Mouse (Mus musculus) c-Kit-positive CD71-positive TER-119-positive erythroid progenitor cells, embryonic 14.5 days (primary cell): Measurements from ENCODE around the gene Fbxw8.

Source experiments
- DNase-seq: peaks from one replicate; pipeline ENCODE4 v3.0.0-alpha.2; 2013; ENCODE audit warnings: low spot score

The Fbxw8 gene

GRCm38 (mm10) chr5:118155565-118155947 lies 292 bp upstream of the Fbxw8 start:
- DNase-seq, result no peak

- DNase-seq, result no peak
These were observed 5.6 kb downstream of the Fbxw8 start for GRCm38 (mm10) chr5:118149711-118150110.

GRCm38 (mm10) chr5:118147264-118147663 lies 8.0 kb downstream of the Fbxw8 start:
- DNase-seq, result no peak

- DNase-seq, result no peak
These were observed 9.1 kb downstream of the Fbxw8 start for GRCm38 (mm10) chr5:118145999-118146679.

GRCm38 (mm10) chr5:118145458-118145857 lies 9.8 kb downstream of the Fbxw8 start:
- DNase-seq, result no peak

GRCm38 (mm10) chr5:118144770-118145169 lies 10.5 kb downstream of the Fbxw8 start:
- DNase-seq, result no peak

GRCm38 (mm10) chr5:118144327-118144726 lies 10.9 kb downstream of the Fbxw8 start:
- no peak for DNase-seq

- DNase-seq, result no peak
These were observed 11.8 kb downstream of the Fbxw8 start for GRCm38 (mm10) chr5:118143211-118144026.

- DNase-seq, result no peak
These were observed 12.8 kb downstream of the Fbxw8 start for GRCm38 (mm10) chr5:118142471-118142870.

GRCm38 (mm10) chr5:118139630-118140029 lies 15.6 kb downstream of the Fbxw8 start:
- DNase-seq, result no peak

GRCm38 (mm10) chr5:118136391-118136790 lies 18.9 kb downstream of the Fbxw8 start:
- no peak for DNase-seq

GRCm38 (mm10) chr5:118128651-118129050 lies 26.6 kb downstream of the Fbxw8 start:
- no peak for DNase-seq

GRCm38 (mm10) chr5:118128208-118128607 lies 27.1 kb downstream of the Fbxw8 start:
- DNase-seq, result no peak

GRCm38 (mm10) chr5:118126671-118127070 lies 28.6 kb downstream of the Fbxw8 start:
- no peak for DNase-seq

- no peak for DNase-seq
These were observed 32.2 kb downstream of the Fbxw8 start for GRCm38 (mm10) chr5:118123096-118123495.

- DNase-seq, result no peak
These were observed 33.3 kb downstream of the Fbxw8 start for GRCm38 (mm10) chr5:118121928-118122327.

GRCm38 (mm10) chr5:118120670-118121069 lies 34.6 kb downstream of the Fbxw8 start:
- DNase-seq, result no peak

- DNase-seq, result no peak
These were observed 36.3 kb downstream of the Fbxw8 start for GRCm38 (mm10) chr5:118118922-118119321.

- no peak for DNase-seq
These were observed 36.9 kb downstream of the Fbxw8 start for GRCm38 (mm10) chr5:118118351-118118750.

- no peak for DNase-seq
These were observed 41.6 kb downstream of the Fbxw8 start for GRCm38 (mm10) chr5:118113617-118114016.

- DNase-seq, result no peak
These were observed 42.2 kb downstream of the Fbxw8 start for GRCm38 (mm10) chr5:118113043-118113442.

GRCm38 (mm10) chr5:118108794-118109440 lies 46.3 kb downstream of the Fbxw8 start:
- no peak for DNase-seq
